Mouse (Mus musculus) spleen, adult 2 months (tissue): Measurements from ENCODE around the gene Ptpn20. TPM values are rescaled to one million over a fixed set of nuclear protein-coding genes. Genes with fewer than 3 reads are reported as not detected.

Experiments
- DNase-seq, 2 experiments: peaks; one replicate each; pipeline versions ENCODE4 v3.0.0 to v3.0.0-alpha.2; 2012 to 2021; ENCODE audit warnings: low spot score in 2 of 2, low read depth in 1 of 2
- H3K27ac ChIP-seq: fragments of 200-500 bp; 2 replicates; pipeline ENCODE4 v1.5.1; 2012; ENCODE audit warnings: low read length, inconsistent platforms; ENCODE audit not compliant: insufficient read depth
- H3K27me3 ChIP-seq: fragments of 200-500 bp; 2 replicates; pipeline ENCODE4 v1.6.1; 2012; ENCODE audit warnings: mild to moderate bottlenecking, moderate library complexity, low read length, inconsistent platforms; ENCODE audit not compliant: control insufficient read depth, insufficient read depth
- H3K36me3 ChIP-seq: fragments of 200-500 bp; 2 replicates; pipeline ENCODE4 v1.6.1; 2012; ENCODE audit warnings: mild to moderate bottlenecking, low read length, inconsistent platforms; ENCODE audit not compliant: control insufficient read depth, insufficient read depth
- H3K4me1 ChIP-seq: fragments of 200-500 bp; 2 replicates; pipeline ENCODE4 v1.6.1; 2011; ENCODE audit warnings: inconsistent platforms; ENCODE audit not compliant: control insufficient read depth, insufficient read depth, insufficient read length
- H3K4me3 ChIP-seq: fragments of 200-500 bp; 2 replicates; pipeline ENCODE4 v1.5.1; 2011; ENCODE audit warnings: mild to moderate bottlenecking, inconsistent platforms; ENCODE audit not compliant: insufficient read depth, insufficient read length; ENCODE audit errors: extremely low read depth
- CTCF ChIP-seq: fragments of 200-500 bp; IDR thresholded peaks from 2 replicates; pipeline ENCODE4 v1.5.1; 2011; ENCODE audit warnings: mild to moderate bottlenecking, inconsistent platforms; ENCODE audit not compliant: insufficient read depth, insufficient read length, insufficient replicate concordance; ENCODE audit errors: extremely low read depth
- POLR2A ChIP-seq: fragments of 200-500 bp; IDR thresholded peaks from 2 replicates; pipeline ENCODE4 v1.6.1; 2011; ENCODE audit warnings: low read depth, low read length, inconsistent platforms
- WGBS: fragments of 180-500 bp; shearing (Covaris S2); methylation state at CpG from one replicate; pipeline ENCODE4 v1.1.7; 2018; 5-methylcytosine and 5-hydroxymethylcytosine counted together
- polyA plus RNA-seq: library from polyadenylated mRNA; depleted of rRNA; stranded (reverse); fragments of >200 nt; gene quantifications from 2 replicates; pipeline ENCODE4 v1.2.3, GENCODE M21; 2012

Ptpn20 gene
- polyA plus RNA-seq, 1 experiment: not detected

DNA sequence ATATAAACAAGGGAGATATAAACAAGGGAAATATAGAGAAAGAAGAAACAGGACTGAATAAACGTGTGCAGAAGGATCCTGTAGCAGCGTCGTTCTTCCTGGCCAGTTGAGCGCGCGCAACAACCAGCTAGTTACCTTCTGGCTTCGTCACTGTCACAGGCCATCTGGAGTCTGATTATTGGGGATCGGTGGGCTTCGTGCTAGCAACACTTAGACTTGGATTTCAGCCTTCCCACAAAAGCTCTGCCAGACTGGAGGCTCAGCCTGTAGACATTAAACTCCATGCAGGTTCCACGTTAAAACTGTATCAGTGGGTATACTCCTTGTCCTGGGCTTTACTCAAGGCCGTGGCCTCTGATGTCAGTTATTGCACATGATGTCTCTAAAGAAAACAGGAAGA is 80.9 kb downstream of the Ptpn20 start:
- no peaks in the 10 kb centered on the region for H3K27me3 ChIP-seq
- H3K4me3 ChIP-seq: no peak overlapping the region
- TF ChIP-seq CTCF: no peak
- TF ChIP-seq POLR2A: no peak
- WGBS: 92% methylated on average over 11 of the region's 11 CpGs
- no peaks in the 10 kb centered on the region for H3K36me3 ChIP-seq
- H3K27ac ChIP-seq: no peak overlapping the region
- H3K4me1 ChIP-seq: no peaks in the 10 kb centered on the region
- DNase-seq: no peak

DNA sequence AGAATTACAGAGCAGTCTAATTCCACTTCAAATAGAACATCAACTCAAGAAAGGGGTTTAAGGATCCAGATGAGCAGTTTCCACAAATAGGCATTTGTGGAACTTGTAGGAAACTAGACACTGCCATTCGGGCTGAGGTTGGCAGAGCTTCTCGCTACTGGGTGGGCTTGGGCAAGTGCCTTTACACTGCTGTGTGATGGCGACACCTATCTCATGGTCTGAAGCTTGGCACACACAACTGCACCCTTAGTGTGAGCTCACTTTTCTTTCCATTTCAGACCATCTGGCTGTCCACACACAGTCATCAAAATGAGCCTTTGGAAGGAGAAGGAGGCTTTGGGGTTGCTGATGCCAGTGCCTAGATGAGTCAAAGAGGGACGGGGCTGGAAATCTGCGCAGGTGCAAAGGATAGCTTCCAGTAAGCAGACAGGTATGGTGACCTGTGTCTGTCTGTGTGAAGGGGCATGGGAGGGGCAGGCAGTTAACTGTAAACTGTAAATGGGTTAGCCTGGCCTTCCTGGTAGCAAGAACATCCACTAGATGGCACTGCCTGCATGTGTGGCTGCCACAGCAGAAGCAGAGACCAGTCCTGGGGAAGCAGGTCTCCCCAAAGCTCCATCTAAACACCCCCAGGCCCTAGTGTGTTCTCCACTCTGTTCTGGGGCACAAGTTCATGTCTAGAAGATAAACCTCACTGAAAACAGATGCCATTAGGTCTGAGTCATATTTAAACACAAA is 84.5 kb downstream of the Ptpn20 start:
- no peaks in the 10 kb centered on the region for H3K27me3 ChIP-seq
- TF ChIP-seq POLR2A: no peak
- no peak for TF ChIP-seq CTCF
- H3K27ac ChIP-seq: no peak overlapping the region
- 72% methylated on average over 5 of the region's 5 CpGs for WGBS
- DNase-seq: no peak
- H3K4me3 ChIP-seq: no peak overlapping the region
- no peaks in the 10 kb centered on the region for H3K36me3 ChIP-seq
- H3K4me1 ChIP-seq: no peaks in the 10 kb centered on the region

DNA sequence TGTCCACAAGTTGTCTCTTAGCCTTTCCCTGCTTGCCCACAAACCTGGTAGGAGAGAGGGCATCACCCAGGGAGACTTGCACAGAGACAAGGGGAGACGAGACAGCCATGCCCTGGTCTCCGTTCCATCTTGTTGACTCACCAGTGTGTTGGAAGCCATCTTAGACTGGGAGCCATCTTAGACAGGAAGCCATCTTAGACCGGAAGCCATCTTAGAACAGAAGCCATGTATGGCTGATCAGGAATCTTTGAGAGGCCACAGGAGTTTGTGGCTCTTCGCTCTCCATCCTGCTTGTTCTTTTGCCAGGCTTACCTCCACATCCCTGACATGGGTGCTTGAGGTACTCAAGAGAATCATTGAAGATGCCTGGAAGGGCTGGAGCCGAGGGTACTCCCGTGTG is 89.0 kb downstream of the Ptpn20 start:
- Histone ChIP-seq H3K27ac (no peak overlapping the region), H3K4me1 (no peaks in the 10 kb centered on the region), H3K27me3 (no peaks in the 10 kb centered on the region), H3K36me3 (no peaks in the 10 kb centered on the region), H3K4me3 (no peak overlapping the region)
- WGBS: 93% methylated on average over 6 of the region's 6 CpGs
- TF ChIP-seq POLR2A (no peak), CTCF (no peak)
- DNase-seq: no peak

DNA sequence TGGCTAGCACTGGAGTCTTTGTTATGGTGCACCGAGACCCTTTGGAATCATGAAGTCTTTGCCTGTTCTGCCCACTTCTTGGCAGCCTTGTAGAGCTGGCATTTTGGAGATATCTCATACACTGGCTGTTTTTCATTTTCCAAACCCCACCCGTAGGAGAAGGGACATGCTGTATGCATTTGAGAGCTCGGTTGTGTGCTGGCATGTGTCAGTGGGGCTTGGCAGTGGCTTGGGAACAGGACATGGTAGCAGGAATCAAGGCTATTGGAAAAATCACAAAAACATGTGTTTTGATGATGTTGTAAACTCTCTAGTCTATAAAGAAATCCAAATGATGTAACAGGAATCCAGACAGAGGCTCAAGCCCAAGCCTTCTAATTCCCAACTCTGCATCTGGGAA is 89.7 kb downstream of the Ptpn20 start:
- WGBS: 84% methylated on average over 3 of the region's 3 CpGs
- Histone ChIP-seq H3K36me3 (no peaks in the 10 kb centered on the region), H3K4me1 (no peaks in the 10 kb centered on the region), H3K27me3 (no peaks in the 10 kb centered on the region), H3K27ac (no peak overlapping the region), H3K4me3 (no peak overlapping the region)
- no peak for TF ChIP-seq POLR2A
- TF ChIP-seq CTCF: no peak
- no peak for DNase-seq

DNA sequence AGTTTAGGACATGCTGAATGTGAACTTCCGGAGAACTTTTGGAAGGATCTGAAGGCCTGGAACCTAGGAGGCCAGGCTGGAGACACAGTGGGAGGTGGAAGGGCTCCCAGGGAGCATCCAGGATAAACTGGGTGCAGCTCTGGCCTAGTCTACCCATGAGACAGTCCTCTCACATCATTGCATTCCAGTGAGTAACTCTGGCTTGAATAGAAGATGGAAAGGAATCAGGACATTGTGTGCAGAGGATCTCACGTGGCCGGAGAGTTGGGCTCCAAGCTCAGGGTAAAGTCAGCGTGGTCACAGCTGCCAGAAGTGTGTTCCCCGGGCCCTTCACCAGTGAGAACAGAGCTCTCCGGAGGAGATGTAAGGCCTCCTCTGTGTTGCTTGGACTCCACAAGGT is 91.6 kb downstream of the Ptpn20 start:
- 84% methylated on average over 6 of the region's 6 CpGs for WGBS
- no peaks in the 10 kb centered on the region for H3K4me1 ChIP-seq
- DNase-seq: no peak
- H3K4me3 ChIP-seq: no peak overlapping the region
- H3K27me3 ChIP-seq: no peaks in the 10 kb centered on the region
- H3K36me3 ChIP-seq: no peaks in the 10 kb centered on the region
- H3K27ac ChIP-seq: no peak overlapping the region
- no peak for TF ChIP-seq POLR2A
- no peak for TF ChIP-seq CTCF

DNA sequence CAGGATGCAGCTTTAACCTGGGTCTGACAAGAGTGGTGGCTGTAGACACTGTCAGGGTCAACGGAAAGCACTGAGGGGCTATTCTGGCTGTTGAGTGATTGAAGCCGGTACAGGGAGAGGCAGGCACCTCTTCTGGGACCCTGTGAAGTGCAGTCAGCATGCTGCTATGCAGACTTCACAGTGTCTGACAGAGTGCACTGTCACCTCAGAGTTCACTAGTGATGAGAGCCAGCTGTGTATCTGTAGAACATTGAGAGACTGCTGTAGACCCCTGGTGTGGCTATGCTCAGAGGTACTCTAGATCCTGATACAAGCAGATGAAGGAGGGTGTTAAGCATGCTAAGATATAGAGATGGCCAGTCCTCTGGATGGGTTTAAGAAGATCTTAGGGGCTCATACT is 93.8 kb downstream of the Ptpn20 start:
- Histone ChIP-seq H3K4me3 (no peak overlapping the region), H3K4me1 (no peaks in the 10 kb centered on the region), H3K27ac (no peak overlapping the region), H3K36me3 (no peaks in the 10 kb centered on the region), H3K27me3 (no peaks in the 10 kb centered on the region)
- 89% methylated on average over 2 of the region's 2 CpGs for WGBS
- no peak for DNase-seq
- TF ChIP-seq POLR2A: no peak
- no peak for TF ChIP-seq CTCF

DNA sequence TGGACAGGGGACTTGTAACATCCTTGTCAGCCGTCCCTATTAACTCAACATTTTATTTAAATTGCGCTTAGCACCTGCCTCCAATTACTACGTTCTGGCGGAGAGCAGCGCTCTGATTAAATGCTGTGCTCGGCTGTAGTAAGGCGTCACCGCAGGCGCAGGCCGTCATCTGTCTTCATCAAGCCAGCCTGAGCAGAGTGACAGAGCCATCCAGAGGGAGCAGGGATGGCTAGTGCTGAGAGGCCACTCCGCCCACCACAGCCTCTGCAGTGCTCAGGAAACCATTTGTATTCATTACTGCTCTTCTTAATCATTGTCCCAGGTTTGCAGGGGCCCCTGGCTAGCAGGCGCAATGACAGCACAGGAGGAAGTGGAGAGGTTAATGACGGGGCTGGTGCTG is 94.7 kb downstream of the Ptpn20 start:
- TF ChIP-seq POLR2A (no peak), CTCF (no peak)
- H3K27ac ChIP-seq: no peak overlapping the region
- no peaks in the 10 kb centered on the region for H3K4me1 ChIP-seq
- H3K36me3 ChIP-seq: no peaks in the 10 kb centered on the region
- H3K4me3 ChIP-seq: no peak overlapping the region
- 35% methylated on average over 13 of the region's 13 CpGs for WGBS
- H3K27me3 ChIP-seq: no peaks in the 10 kb centered on the region
- DNase-seq: no peak
